8 mouse cellular contexts compared by ENCODE assay signal in the genomic region with DNA sequence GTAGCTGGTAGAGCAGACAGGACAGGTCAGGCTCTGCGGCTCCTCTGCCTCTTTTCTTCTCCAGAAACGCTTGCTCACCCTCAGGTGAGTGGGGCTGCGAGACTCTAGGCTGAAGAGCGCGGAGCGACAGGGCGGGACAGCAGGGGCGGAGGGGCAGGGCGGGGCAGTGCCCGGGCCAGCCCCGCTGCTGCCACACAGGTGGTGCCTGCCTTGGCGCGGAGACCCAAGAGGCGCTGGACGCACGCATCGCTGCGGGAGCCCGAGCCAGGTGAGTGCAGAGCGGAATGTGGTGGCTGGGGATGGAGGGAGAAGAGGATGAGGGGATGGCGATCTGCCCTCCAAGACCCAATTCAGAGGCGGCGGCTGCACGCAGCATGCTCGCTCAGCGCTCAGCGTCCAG. TPM values are rescaled to one million over a fixed set of nuclear protein-coding genes. Genes with fewer than 3 reads are reported as not detected.
A peak's percentile ranks its signal among the peaks of the same experiment; 100 is the strongest.
DNase-seq lines count a peak whose midpoint lies in the region; ATAC-seq and TF ChIP-seq lines count a peak whose summit lies in the region.

No protein-coding gene starts in this region.

- 0 out of 2 replicates have a peak, but pooled peaks cover 2% of the 10 kb centered on the region for H3K27me3 ChIP-seq in neural tube, embryonic 11.5 days (ENCODE audit: control insufficient read depth, insufficient read depth, low read length)
- peaks cover 25% of the 10 kb centered on the region for H3K27me3 ChIP-seq in liver, embryonic 13.5 days

- no peak for TF ChIP-seq CTCF in gastrocnemius, adult 2 months (IDR thresholded peaks at IDR 0.05)
- TF ChIP-seq CTCF in layer of hippocampus, adult 2 months (conservative IDR thresholded peaks at IDR 0.05): no peak

- H3K9me3 ChIP-seq in neural tube, embryonic 11.5 days (ENCODE audit: control insufficient read depth, low read length): no peaks in the 10 kb centered on the region
- no peaks in the 10 kb centered on the region for H3K9me3 ChIP-seq in liver, embryonic 13.5 days (replicated peaks)

- 10% methylated on average over 27 of the region's 27 CpGs for WGBS in neural tube, embryonic 11.5 days
- WGBS in liver, embryonic 13.5 days (ENCODE audit: insufficient replicate concordance): 13% methylated on average over 27 of the region's 27 CpGs

- peak overlapping the region; percentile 32 for H3K4me2 ChIP-seq in neural tube, embryonic 11.5 days (ENCODE audit: low read depth)
- 0 out of 2 replicates have a peak overlapping the region, but pooled peaks have one; percentile 10 for H3K4me2 ChIP-seq in liver, embryonic 13.5 days

- H3K36me3 ChIP-seq in neural tube, embryonic 11.5 days (ENCODE audit: control insufficient read depth, insufficient read depth, low read length): no peaks in the 10 kb centered on the region
- H3K36me3 ChIP-seq in liver, embryonic 13.5 days: no peaks in the 10 kb centered on the region

- no peak overlapping the region for H3K9ac ChIP-seq in neural tube, embryonic 11.5 days (ENCODE audit: low read length)
- no peak overlapping the region for H3K9ac ChIP-seq in liver, embryonic 13.5 days

- intact Hi-C loops in gastrocnemius, adult 2 months (cut with DNase I): no loop called here

- DNase-seq in gastrocnemius, adult 2 months: no peak
- no peak for DNase-seq in gastrocnemius, postnatal 4 days (ENCODE audit: low spot score in 2 of 2)
- DNase-seq in neural tube, embryonic 11.5 days (ENCODE audit: low spot score): no peak
- no peak for DNase-seq in neural tube, embryonic 10.5 days (ENCODE audit: extremely low spot score, low spot score)
- DNase-seq in liver, embryonic 13.5 days: no peak
- DNase-seq in layer of hippocampus, adult 2 months (ENCODE audit: low spot score in 2 of 2): no peak
- no peak for DNase-seq in adipocyte (ENCODE audit: low spot score)
- DNase-seq in frontal cortex, postnatal 14 days (ENCODE audit: low spot score in 2 of 2): no peak

- no peak for ATAC-seq in neural tube, embryonic 11.5 days (ENCODE audit: insufficient read depth, low FRiP score, low TSS enrichment)
- ATAC-seq in liver, embryonic 13.5 days (ENCODE audit: low read depth): no peak

- H3K4me3 ChIP-seq in gastrocnemius, adult 2 months: peak overlapping the region; percentile 52
- H3K4me3 ChIP-seq in neural tube, embryonic 11.5 days (ENCODE audit: low read depth, low read length): peak overlapping the region; percentile 10; the same call in 1 of the 2 replicates
- H3K4me3 ChIP-seq in liver, embryonic 13.5 days (replicated peaks): no peak overlapping the region
- no peak overlapping the region; the same call in 1 of the 2 replicates for H3K4me3 ChIP-seq in layer of hippocampus, adult 2 months

- H3K4me1 ChIP-seq in neural tube, embryonic 11.5 days (ENCODE audit: control insufficient read depth, insufficient read depth, low read length): no peaks in the 10 kb centered on the region
- H3K4me1 ChIP-seq in liver, embryonic 13.5 days (replicated peaks): peaks cover 7% of the 10 kb centered on the region; the same call in 1 of the 2 replicates

- no peak overlapping the region for H3K27ac ChIP-seq in gastrocnemius, adult 2 months
- H3K27ac ChIP-seq in neural tube, embryonic 11.5 days (ENCODE audit: low read depth, low read length): no peak overlapping the region
- H3K27ac ChIP-seq in liver, embryonic 13.5 days: no peak overlapping the region
- H3K27ac ChIP-seq in layer of hippocampus, adult 2 months: no peak overlapping the region

RNA-seq across cellular contexts. Expression of gene Gm5737, which starts 2.5 kb away (rescaled TPM):
- total RNA-seq in gastrocnemius, adult 2 months (2021): under 1 TPM; 0.31 to 0.42 TPM
- total RNA-seq in gastrocnemius, postnatal 4 days (2021): under 1 TPM in 1 of 2 experiments, not detected in 1; 0.54 TPM
- not detected in 2 replicates for polyA plus RNA-seq in neural tube, embryonic 11.5 days (2014; fragmentation: Nextera tagmentation; extraction: Ambion mirVana)
- polyA plus RNA-seq in liver, embryonic 13.5 days (2015; fragmentation: Nextera tagmentation; extraction: Ambion mirVana): not detected in 2 replicates
- under 1 TPM in 1 of 2 experiments, not detected in 1; 0.37 TPM for total RNA-seq in layer of hippocampus, adult 2 months (2021)

RNA-seq across cellular contexts. Expression of gene Eef2k, which starts 32.9 kb away (rescaled TPM):
- 10 to 100 TPM; 53.1 to 88.8 TPM for total RNA-seq in gastrocnemius, adult 2 months (2021)
- 10 to 100 TPM; 77.1 TPM for total RNA-seq in gastrocnemius, postnatal 4 days (2021)
- polyA plus RNA-seq in neural tube, embryonic 11.5 days (2014; fragmentation: Nextera tagmentation; extraction: Ambion mirVana): 9.2 and 10.3 TPM in 2 replicates
- polyA plus RNA-seq in liver, embryonic 13.5 days (2015; fragmentation: Nextera tagmentation; extraction: Ambion mirVana): 42.2 and 44.2 TPM in 2 replicates
- total RNA-seq in layer of hippocampus, adult 2 months (2021): 10 to 100 TPM; 32.5 to 32.8 TPM

Comparison
In these comparisons a context has a peak if more than half of its experiments do, and no peak if none do; other contexts are left out.
1. H3K4me3 ChIP-seq: peak in gastrocnemius, adult 2 months (single experiment) and neural tube, embryonic 11.5 days (single experiment); none in liver, embryonic 13.5 days (single experiment) and layer of hippocampus, adult 2 months (single experiment).